Mouse (Mus musculus): ENCODE data around the gene Cdkl3. TPM values are rescaled to one million over a fixed set of nuclear protein-coding genes. Genes with fewer than 3 reads are reported as not detected.
A peak's percentile ranks its signal among the peaks of the same experiment; 100 is the strongest.

The Cdkl3 gene
- 4.0 and 4.7 TPM in 2 replicates for total RNA-seq (2021)
- long read RNA-seq, partial matches to known transcripts = 1 of 3 reads
- long read RNA-seq, other reads (novel, unspliced or antisense) = 2 of 3 reads

GRCm38 (mm10) chr11:52003772-52004528 is at the start of gene Cdkl3:
Gene Cdkl3 (plus strand): TSS chr11:52004221.
- DNase-seq = peak; percentile 95

DNA sequence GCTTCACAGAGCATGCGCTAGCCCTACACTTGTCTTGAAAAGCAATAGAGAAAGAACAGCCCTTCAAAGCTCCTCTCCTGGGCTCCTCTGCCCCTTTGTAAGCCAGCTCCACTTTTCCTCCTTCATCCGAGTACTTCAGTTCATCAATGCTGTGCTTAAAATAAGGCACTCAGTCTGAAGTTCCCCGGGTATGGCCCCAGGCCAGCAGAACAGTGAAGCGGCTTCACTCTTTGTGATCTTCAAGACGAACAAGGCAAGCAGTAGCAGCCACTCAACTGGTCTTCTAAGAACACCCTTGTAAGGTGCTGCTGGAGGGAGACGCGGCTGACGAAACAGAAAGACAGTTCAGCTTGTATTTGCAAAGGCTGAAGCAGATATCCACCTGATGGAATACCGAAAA is 47.9 kb upstream of the Cdkl3 start:
- DNase-seq = no peak

GRCm38 (mm10) chr11:51957760-51958159 is 46.3 kb upstream of the Cdkl3 start:
- DNase-seq = no peak

- no peak for DNase-seq
Observed at GRCm38 (mm10) chr11:51959511-51959910, 44.5 kb upstream of the Cdkl3 start.

- no peak for DNase-seq
Observed at GRCm38 (mm10) chr11:51960061-51960460, 44.0 kb upstream of the Cdkl3 start.

GRCm38 (mm10) chr11:51960967-51961471 is 43.0 kb upstream of the Cdkl3 start:
- no peak for DNase-seq

GRCm38 (mm10) chr11:51961761-51962160 is 42.3 kb upstream of the Cdkl3 start:
- DNase-seq = no peak

DNA sequence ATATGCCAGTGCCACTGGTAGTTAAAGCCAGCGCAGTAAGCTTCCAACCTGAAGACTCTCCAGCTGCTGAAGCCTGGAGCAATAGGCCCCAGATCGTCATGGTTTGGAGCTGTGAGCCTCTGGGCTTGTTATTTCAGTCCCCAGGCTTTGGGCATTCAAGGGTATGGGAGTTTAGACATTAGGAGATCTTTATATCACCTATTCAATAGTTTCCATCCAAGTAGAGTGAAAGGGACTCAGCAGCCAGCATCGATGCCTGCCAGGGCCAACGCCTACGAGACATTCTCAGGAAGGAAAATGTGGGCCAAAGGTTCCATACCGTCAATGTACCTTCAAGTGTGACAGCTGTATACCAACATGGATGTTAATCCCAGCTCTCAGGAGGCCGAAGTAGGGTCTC is 41.7 kb upstream of the Cdkl3 start:
- no peak for DNase-seq

- no peak for DNase-seq
Observed at GRCm38 (mm10) chr11:51966651-51967050, 37.4 kb upstream of the Cdkl3 start.

- DNase-seq = peak; percentile 97
Observed at GRCm38 (mm10) chr11:51967443-51968401, 36.3 kb upstream of the Cdkl3 start, which contains the start of gene Cdkn2aipnl. Gene Cdkn2aipnl (plus strand): TSS chr11:51967661.

DNA sequence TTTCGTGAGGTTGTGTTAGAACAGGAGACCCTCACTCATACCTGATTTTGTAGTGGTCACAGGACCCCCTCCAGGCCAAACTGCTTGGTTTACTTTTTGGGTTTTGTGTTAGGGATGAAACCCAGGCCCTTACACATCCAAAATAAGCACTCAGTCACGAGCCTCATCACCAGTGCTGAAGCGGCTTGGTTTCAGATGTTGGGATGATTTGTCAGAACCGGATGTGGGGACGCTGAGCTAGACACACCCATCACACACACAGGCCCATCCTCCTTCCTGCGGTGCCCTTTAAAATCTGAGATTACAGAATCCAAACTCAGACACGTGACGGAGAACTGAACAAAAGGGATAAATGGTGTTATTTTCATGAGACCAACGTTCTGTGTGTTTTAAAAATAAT is 35.1 kb upstream of the Cdkl3 start:
- DNase-seq = no peak

- DNase-seq = no peak
Observed at GRCm38 (mm10) chr11:51969511-51969910, 34.5 kb upstream of the Cdkl3 start.

GRCm38 (mm10) chr11:51971644-51972043 is 32.4 kb upstream of the Cdkl3 start:
- no peak for DNase-seq

- peak; percentile 69 for DNase-seq
Observed at GRCm38 (mm10) chr11:51999611-52000289, 4.3 kb upstream of the Cdkl3 start.

DNA sequence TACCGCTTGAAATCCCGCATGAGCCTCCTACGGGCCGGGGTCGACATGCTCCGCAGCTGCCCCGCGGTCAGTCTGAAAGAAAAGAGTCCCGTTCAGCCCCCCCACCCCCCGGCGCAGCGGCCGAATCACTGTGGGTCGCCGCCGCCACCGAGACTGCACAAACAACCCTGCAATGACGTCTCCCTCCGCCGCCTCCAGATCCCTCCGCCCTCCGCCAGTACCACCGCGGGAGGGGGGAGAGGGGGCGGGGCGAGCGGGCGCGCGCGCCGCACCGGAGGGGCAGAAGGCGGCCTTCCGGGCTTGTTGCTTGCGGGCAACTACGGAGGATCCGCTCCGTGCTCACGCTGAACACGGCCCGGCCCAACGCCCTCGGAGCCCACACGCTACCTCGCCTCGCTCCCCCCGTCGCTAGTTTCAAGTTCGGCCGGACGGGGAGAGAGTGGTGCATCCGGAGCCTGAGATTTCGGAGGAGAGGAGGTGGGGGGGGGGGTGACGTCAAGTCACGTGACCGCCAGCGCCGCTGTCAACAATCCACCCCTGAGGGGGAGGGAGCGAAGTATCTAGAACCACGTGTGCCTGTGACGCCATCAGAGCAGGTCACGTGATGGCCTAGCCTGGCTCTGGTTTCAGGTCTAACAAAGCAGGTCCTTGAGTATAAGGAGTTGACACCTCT is 3.6 kb upstream of the Cdkl3 start, which contains the start of gene Ube2b:
Gene Ube2b (minus strand): TSS at position 473 of the 673 bp plus-strand sequence.
- DNase-seq = peak; percentile 93

DNA sequence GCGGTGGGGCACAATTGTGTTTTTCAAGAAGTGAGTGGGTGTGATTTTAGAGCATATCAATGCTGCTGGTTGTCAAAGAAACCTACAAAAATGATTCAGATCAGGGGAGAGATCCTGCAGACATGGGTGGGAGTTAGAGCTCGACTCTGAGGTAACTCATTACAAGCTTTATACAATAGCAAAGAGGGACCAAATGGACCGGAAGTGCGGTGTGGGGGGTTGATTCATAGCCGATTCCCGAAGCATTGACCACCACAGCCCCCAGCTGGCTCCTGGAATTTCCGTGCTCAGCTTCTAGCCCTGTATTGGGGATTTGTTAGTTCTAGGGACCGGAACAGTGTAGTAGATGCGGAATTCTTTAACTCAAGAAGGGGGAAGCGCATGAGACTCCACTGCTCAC is 2.7 kb upstream of the Cdkl3 start:
- no peak for DNase-seq

GRCm38 (mm10) chr11:52001861-52002260 is 2.2 kb upstream of the Cdkl3 start:
- DNase-seq = no peak

- no peak for DNase-seq
Observed at GRCm38 (mm10) chr11:52002842-52003504, 1.0 kb upstream of the Cdkl3 start.

DNA sequence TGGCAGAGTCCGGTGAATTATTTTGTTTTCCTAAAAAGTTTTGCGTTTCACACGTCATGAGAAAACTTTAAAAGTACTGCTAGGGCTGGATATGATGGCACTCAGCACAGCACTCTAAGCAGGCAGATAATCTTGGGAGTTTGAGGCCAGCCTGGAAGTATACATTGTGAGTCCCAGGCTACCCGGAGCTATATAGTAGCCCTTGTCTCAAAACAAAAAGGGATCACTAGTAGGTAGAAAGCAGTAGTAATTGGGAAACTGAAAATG is 583 bp upstream of the Cdkl3 start:
- DNase-seq = no peak

- DNase-seq = no peak
Observed at GRCm38 (mm10) chr11:52005586-52005985, 1.6 kb downstream of the Cdkl3 start.

- no peak for DNase-seq
Observed at GRCm38 (mm10) chr11:52011011-52011410, 7.0 kb downstream of the Cdkl3 start.

Measured in adrenal gland, postnatal 25 days (tissue).